20 mouse cellular contexts compared by ENCODE assay signal in the genomic region with DNA sequence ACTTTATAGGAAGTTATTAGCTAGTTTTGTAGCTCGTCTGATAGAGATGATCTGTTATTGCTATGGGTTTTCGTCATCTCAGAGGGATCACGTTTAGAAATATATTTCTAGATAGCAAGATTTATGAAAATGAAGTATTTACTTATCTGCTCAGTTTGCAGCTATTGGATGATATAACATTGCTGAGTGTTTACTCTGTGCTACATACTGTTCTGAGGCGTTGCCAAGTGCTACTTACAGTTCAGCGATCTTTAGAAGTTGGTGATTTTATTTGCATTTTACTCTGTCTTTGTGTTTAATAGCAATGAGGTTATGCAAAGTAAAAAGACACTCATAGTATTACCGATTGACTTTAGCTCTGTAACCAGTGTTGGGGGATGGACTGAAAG. TPM values are rescaled to one million over a fixed set of nuclear protein-coding genes. Genes with fewer than 3 reads are reported as not detected.
DNase-seq lines count a peak whose midpoint lies in the region; ATAC-seq and TF ChIP-seq lines count a peak whose summit lies in the region.
"Had no signal": no experiment of that assay in that cellular context is flagged by ENCODE, and none has a peak within 500 bp of the region (broad histone marks: within the 10 kb centered on the region; RNA-seq: fewer than 3 reads in every experiment).

No protein-coding gene starts in this region.

- no peaks in the 10 kb centered on the region for H3K4me1 ChIP-seq in lung, embryonic 14.5 days (ENCODE audit: insufficient read depth)
- peaks cover 10% of the 10 kb centered on the region for H3K4me1 ChIP-seq in lung, embryonic 16.5 days (replicated peaks; ENCODE audit: control insufficient read depth, insufficient read depth, low read length)
- H3K4me1 ChIP-seq in lung, adult 2 months (ENCODE audit: control insufficient read depth, insufficient read depth, low read length), result peaks cover 3% of the 10 kb centered on the region; the same call in 1 of the 2 replicates
- H3K4me1 ChIP-seq: forebrain, embryonic 12.5 days had no signal

- H3K4me3 ChIP-seq in lung, embryonic 14.5 days (ENCODE audit: low read depth, low read length), result no peak overlapping the region
- H3K4me3 ChIP-seq in lung, embryonic 16.5 days (ENCODE audit: low read length), result no peak overlapping the region
- H3K4me3 ChIP-seq in lung, adult 2 months (replicated peaks; ENCODE audit: extremely low read depth, low read depth, low read length), result no peak overlapping the region
- H3K4me3 ChIP-seq: embryonic facial prominence, embryonic 13.5 days; embryonic facial prominence, embryonic 15.5 days; erythroblast, embryonic 14.5 days; forebrain, embryonic 10.5 days; forebrain, embryonic 12.5 days had no signal

- H3K9me3 ChIP-seq in lung, embryonic 14.5 days (ENCODE audit: low read depth, low read length), result no peaks in the 10 kb centered on the region
- H3K9me3 ChIP-seq in lung, embryonic 16.5 days (ENCODE audit: control insufficient read depth, low read length), result no peaks in the 10 kb centered on the region
- H3K9me3 ChIP-seq: embryonic facial prominence, embryonic 13.5 days; embryonic facial prominence, embryonic 15.5 days; forebrain, embryonic 10.5 days; forebrain, embryonic 12.5 days; G1E had no signal

- H3K36me3 ChIP-seq in lung, embryonic 14.5 days (ENCODE audit: insufficient read depth), result peaks cover 27% of the 10 kb centered on the region
- peaks cover 6% of the 10 kb centered on the region for H3K36me3 ChIP-seq in lung, embryonic 16.5 days (ENCODE audit: control insufficient read depth, insufficient read depth, low read length)

- H3K27me3 ChIP-seq in lung, embryonic 14.5 days (ENCODE audit: insufficient read depth, low read length), result no peaks in the 10 kb centered on the region
- H3K27me3 ChIP-seq in lung, embryonic 16.5 days (ENCODE audit: control insufficient read depth, insufficient read depth, low read depth, low read length), result no peaks in the 10 kb centered on the region
- H3K27me3 ChIP-seq: CH12.LX; embryonic facial prominence, embryonic 13.5 days; embryonic facial prominence, embryonic 15.5 days; forebrain, embryonic 12.5 days; Patski had no signal

- TF ChIP-seq POLR2A in lung, adult 2 months (IDR thresholded peaks at IDR 0.05; ENCODE audit: borderline replicate concordance, extremely low read depth, low read depth, low read length), result no peak

- DNase-seq in lung, embryonic 14.5 days, result peak; percentile 17
- no peak for DNase-seq in lung, adult 18-20 months
- no peak for DNase-seq in lung, postnatal 14 days
- DNase-seq in lung, postnatal 36 days, result peak; percentile 27
- no peak for DNase-seq in lung, adult 2 months

- H3K9ac ChIP-seq in lung, embryonic 14.5 days, result no peak overlapping the region
- H3K9ac ChIP-seq in lung, embryonic 16.5 days (ENCODE audit: low read length), result 0 out of 2 replicates have a peak overlapping the region, but pooled peaks have one; percentile 24
- H3K9ac ChIP-seq: embryonic facial prominence, embryonic 13.5 days; embryonic facial prominence, embryonic 15.5 days; forebrain, embryonic 12.5 days had no signal

- H3K4me2 ChIP-seq in lung, embryonic 14.5 days, result no peak overlapping the region
- no peak overlapping the region for H3K4me2 ChIP-seq in lung, embryonic 16.5 days (ENCODE audit: low read depth, low read length)
- H3K4me2 ChIP-seq: embryonic facial prominence, embryonic 13.5 days; embryonic facial prominence, embryonic 15.5 days; forebrain, embryonic 12.5 days had no signal

- TF ChIP-seq CTCF in lung, embryonic 14.5 days (IDR thresholded peaks at IDR 0.05; ENCODE audit: low read depth), result no peak
- no peak for TF ChIP-seq CTCF in lung, adult 2 months (IDR thresholded peaks at IDR 0.05; ENCODE audit: insufficient read depth, low read length)

- WGBS in lung, embryonic 14.5 days, result 59% methylated on average over 6 of the region's 6 CpGs
- 48% methylated on average over 6 of the region's 6 CpGs for WGBS in lung, embryonic 16.5 days
- 59% methylated on average over 6 of the region's 6 CpGs for WGBS in lung, adult 2 months

- no peak overlapping the region for H3K27ac ChIP-seq in lung, embryonic 14.5 days (ENCODE audit: low read depth)
- H3K27ac ChIP-seq in lung, embryonic 16.5 days (ENCODE audit: low read length), result peak overlapping the region; percentile 36; the same call in 1 of the 2 replicates
- H3K27ac ChIP-seq: embryonic facial prominence, embryonic 13.5 days; embryonic facial prominence, embryonic 15.5 days; forebrain, embryonic 10.5 days; forebrain, embryonic 12.5 days had no signal

- ATAC-seq in lung, embryonic 14.5 days (ENCODE audit: insufficient read depth), result peak; percentile 43; the same call in 1 of the 2 replicates
- ATAC-seq in lung, embryonic 16.5 days (ENCODE audit: low read depth), result peak; percentile 73

RNA-seq across cellular contexts. Expression of gene Ccdc14, which starts 10.4 kb away (rescaled TPM):
- polyA plus RNA-seq in lung, embryonic 14.5 days (2014; fragmentation: Nextera tagmentation; extraction: Ambion mirVana), result 10.0 and 10.1 TPM in 2 replicates
- polyA plus RNA-seq in lung, embryonic 16.5 days (2015; fragmentation: Nextera tagmentation; extraction: Ambion mirVana), result 7.9 and 8.0 TPM in 2 replicates
- 1.5 and 2.4 TPM in 2 replicates for polyA plus RNA-seq in lung, adult 2 months (2012; rRNA removed)

RNA-seq across cellular contexts. Expression of gene Mylk, which starts 44.2 kb away (rescaled TPM):
- polyA plus RNA-seq in lung, embryonic 14.5 days (2014; fragmentation: Nextera tagmentation; extraction: Ambion mirVana), result 117 and 122 TPM in 2 replicates
- 141 and 144 TPM in 2 replicates for polyA plus RNA-seq in lung, embryonic 16.5 days (2015; fragmentation: Nextera tagmentation; extraction: Ambion mirVana)
- 208 and 233 TPM in 2 replicates for polyA plus RNA-seq in lung, adult 2 months (2012; rRNA removed)
- polyA plus RNA-seq: CD4-positive, CD25-positive, alpha-beta regulatory T cell, adult 4 months; erythroblast, embryonic 14.5 days; G1E had no signal

RNA-seq across cellular contexts. Expression of gene Ropn1, which starts 51.1 kb away (rescaled TPM):
- not detected in 2 replicates for polyA plus RNA-seq in lung, embryonic 14.5 days (2014; fragmentation: Nextera tagmentation; extraction: Ambion mirVana)
- not detected in 2 replicates for polyA plus RNA-seq in lung, embryonic 16.5 days (2015; fragmentation: Nextera tagmentation; extraction: Ambion mirVana)
- polyA plus RNA-seq in lung, adult 2 months (2012; rRNA removed), result not detected in 2 replicates
- polyA plus RNA-seq: activated CD4-positive, CD25-positive, alpha-beta regulatory T cell, adult 4 months; brain, embryonic 14.5 days; CD4-positive, CD25-positive, alpha-beta regulatory T cell, adult 4 months; embryonic facial prominence, embryonic 11.5 days; embryonic facial prominence, embryonic 13.5 days; embryonic facial prominence, embryonic 15.5 days; erythroblast, embryonic 14.5 days; forebrain, embryonic 10.5 days; forebrain, embryonic 12.5 days; forebrain, embryonic 14.5 days; forebrain, embryonic 16.5 days; G1E; Patski had no signal

Comparison
In these comparisons a context has a peak if more than half of its experiments do, and no peak if none do; other contexts are left out.
1. DNase-seq: peak in lung, embryonic 14.5 days (single experiment) and lung, postnatal 36 days (single experiment); none in lung, adult 18-20 months (0 of 2), lung, postnatal 14 days (single experiment) and lung, adult 2 months (single experiment).